Mouse (Mus musculus) spleen, postnatal 36 days (tissue): ENCODE measurements around the gene Gm21887.
"Not testable (repeated sequence)": the region's sequence is repeated elsewhere in the genome, so short reads cannot be mapped to it uniquely, and the experiment has no call there.

Source experiments
- DNase-seq, 2 experiments: peaks; one replicate each; pipeline ENCODE4 v3.0.0; 2022; ENCODE audit warnings: low spot score in 2 of 2, mixed read lengths in 1 of 2

Gm21887 gene

DNA sequence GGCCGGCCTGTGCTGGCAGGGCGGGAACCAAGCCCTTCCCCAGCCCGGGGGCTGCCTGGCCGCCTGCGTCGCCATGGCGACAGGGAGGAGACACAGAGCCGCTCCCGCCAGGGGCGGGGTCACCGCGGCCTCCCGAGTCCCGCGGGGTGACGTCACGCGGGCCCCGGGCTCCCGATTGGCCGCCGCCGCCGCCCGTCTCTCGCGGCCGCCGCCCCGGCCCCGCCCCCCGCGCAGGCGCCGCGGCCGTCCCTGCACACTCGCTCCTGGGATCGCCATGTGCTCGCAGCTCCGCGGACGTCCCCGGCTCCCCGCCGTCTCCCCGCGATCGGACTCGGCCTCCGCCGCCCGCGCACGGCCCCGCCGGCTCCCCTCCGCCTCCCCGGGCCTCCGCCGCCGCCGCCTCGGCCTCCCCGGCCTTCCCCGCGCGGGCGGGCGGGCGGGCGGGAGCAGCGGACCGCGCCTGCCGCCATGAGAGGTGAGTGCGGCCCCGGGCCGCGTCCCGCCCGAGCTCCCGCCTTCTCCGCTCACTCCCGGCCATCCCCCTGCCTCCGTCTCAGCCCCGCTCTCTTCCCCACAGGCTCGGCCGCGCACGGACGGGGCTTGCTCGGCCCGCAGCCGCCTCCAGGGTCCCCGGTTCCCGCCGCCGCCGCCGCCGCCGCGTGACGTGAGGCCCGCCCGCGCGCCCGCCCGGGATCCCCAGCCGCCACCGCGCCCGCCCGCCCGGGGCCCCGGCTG is at the start of gene Gm21887:
Gene Gm21887 (plus strand): TSS at position 644 of the 735 bp plus-strand sequence.
- peak; percentile 95 to 97 for DNase-seq

DNA sequence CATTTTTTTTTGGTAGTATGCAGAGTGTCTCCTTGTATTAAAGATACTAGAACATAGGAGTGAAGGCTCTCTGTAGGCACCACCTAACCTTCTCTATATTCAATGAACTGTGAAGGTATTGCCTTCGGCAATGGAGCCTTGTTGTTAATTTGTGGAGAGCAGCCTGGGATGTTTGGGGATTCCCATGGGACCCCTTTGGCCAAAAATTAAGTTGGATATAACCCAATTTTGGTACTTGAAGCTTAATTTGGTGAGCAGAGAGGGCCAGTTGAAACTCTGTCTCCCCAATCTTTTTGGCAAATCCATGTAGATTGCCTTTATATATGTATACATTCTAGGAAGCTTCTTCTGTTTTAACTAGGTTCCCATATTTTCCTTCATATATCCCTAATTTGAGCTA is 40.1 kb upstream of the Gm21887 start:
- no peak for DNase-seq

DNA sequence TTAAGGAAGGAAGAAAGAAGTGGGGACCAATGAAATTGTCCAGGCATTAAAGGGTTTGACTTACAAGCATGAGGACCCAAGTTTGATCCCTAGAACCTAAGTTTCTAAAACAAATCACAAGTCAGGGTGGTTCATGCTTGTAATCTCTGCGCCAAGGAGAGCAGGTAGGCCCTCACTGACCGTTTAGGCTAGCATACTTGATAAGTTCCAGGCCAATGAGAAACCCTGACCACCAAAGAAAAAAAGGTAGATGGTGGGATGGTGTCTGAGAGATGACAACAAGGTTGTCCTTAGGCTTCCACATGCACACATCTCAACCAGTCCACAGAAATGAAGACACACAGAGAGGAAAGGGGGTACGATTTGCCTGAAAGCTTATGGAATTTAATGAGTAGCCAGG is 39.7 kb upstream of the Gm21887 start:
- not testable (repeated sequence) for DNase-seq

GRCm38 (mm10) chrX:169970546-169970945 is 38.9 kb upstream of the Gm21887 start:
- DNase-seq = not testable (repeated sequence)

DNA sequence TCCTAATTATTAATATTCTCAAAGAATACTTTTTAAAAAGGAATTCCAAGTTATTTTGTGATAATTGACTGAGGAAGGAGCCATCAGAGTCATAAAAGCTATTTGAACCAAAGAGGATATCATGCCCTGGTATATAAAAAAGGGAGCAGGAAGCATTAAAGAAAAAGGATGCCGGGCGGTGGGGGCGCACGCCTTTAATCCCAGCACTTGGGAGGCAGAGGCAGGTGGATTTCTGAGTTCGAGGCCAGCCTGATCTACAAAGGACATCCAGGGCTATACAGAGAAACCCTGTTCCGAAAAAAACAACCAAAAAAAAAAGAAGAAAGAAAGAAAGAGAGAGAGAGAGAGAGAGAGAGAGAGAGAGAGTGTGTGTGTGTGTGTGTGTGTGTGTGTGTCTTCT is 37.9 kb upstream of the Gm21887 start:
- DNase-seq = not testable (repeated sequence)

GRCm38 (mm10) chrX:169972131-169972530 is 37.3 kb upstream of the Gm21887 start:
- DNase-seq = peak in 1 of 2 experiments; percentile 4

GRCm38 (mm10) chrX:169972791-169973494 is 36.5 kb upstream of the Gm21887 start:
- DNase-seq = peak; percentile 66 to 84

DNA sequence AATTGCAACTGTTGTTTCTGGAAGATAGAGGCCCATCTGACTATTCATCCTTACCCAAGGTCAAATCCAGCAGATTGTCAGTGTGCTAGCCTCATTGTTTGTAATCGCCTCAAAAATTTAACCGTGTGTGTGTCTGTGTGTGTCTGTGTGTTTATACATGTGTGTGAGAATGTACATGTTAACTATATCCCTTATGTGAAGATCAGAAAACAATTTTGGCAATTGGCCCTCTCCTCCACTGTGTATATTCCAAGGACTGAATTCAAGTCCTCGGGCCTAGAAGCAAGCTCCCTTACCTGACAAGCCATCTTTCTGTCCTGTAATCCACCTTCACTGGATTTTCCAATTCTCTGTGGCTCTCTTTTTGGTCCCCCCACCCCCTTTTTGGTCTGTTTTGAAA is 35.7 kb upstream of the Gm21887 start:
- not testable (repeated sequence) for DNase-seq

DNA sequence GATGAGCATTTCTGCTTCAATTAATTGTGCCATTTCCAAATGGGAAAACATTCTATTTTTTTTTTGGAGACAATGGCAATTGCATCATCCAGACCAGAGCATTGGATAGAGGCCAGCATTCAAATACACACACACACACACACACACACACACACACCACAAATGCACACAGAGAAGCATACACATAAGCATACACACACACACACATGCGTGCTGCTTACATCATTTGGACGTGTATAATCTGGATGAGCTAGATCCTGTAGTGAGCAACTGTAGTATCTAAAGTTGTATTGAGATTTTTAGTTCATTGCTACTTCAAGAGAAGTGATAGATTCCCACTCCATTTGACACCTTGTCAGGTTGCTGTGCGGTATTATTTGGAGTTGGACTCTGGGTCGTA is 35.0 kb upstream of the Gm21887 start:
- DNase-seq = not testable (repeated sequence)

DNA sequence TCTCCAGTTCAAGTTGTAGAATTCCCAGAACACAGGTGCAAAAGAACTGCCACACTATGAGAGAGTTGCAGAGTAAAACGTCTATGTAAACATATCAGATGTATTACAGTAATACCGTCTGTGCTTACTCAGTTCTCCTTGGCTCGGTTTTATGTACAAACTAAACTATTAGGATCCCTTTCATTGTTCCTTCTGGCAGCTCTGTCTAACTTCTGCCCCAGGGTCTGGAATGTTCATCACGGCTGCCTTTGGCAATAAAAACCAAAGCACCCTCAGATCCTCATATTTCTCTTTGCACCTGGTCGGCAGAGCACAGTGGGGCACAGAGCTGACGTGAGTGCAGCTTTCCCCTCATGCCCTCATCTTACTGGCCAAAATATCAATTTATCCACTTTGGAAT is 34.5 kb upstream of the Gm21887 start:
- not testable (repeated sequence) for DNase-seq

GRCm38 (mm10) chrX:169975681-169976131 is 33.8 kb upstream of the Gm21887 start:
- peak in 1 of 2 experiments; percentile 45 for DNase-seq

DNA sequence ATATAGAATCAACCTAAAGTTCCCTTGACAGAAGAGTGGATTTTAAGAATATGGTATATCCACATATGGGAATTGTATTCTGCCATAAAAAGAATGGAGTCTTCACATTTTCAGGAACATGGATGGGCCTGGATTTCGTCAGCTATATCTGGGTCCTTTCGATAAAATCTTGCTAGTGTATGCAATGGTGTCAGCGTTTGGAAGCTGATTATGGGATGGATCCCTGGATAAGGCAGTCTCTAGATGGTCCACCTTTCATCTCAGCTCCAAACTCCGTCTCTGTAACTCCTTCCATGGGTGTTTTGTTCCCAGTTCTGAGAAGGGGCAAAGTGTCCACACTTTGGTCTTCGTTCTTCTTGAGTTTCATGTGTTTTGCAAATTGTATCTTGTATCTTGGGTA is 33.1 kb upstream of the Gm21887 start:
- DNase-seq = not testable (repeated sequence)

- peak in 1 of 2 experiments; percentile 3 for DNase-seq
These were observed 31.5 kb upstream of the Gm21887 start for GRCm38 (mm10) chrX:169977856-169978435.

- peak; percentile 56 to 70 for DNase-seq
These were observed 30.8 kb upstream of the Gm21887 start for GRCm38 (mm10) chrX:169978436-169979381.

DNA sequence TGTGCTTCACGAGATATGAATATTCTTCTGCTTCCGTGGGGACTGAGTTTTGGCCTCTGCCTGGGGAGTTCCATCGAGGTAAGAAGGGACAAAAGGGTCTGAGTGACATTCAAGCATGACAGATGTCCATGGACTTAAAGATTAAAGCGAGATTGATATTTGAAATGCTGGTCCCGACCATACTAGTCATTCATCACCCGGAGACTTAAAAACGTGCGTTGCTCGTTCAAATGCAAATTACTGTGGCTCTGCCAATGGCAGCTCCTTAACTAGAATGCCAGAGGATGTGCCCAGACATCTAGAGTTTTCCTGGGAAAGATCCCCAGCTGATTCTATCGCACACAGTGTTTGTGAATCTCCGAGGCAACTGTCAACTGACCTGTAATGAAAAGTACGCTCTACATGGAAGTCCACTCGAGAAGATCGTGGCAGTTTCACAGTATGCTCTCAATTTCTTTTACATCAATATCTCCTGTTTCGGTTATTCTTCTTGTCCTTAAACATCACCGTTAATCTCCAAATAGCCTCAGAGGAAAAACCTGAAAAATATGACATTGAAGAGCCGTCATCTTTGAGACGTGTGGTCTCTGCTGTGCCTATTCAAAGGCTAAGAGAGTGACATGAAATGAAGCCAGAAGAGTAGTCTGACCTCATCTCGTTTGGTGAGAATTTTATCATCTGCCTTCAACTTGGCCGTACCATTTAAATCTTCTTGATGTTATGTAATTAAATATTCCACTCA is 29.8 kb upstream of the Gm21887 start:
- DNase-seq = peak in 1 of 2 experiments; percentile 12

- peak in 1 of 2 experiments; percentile 8 for DNase-seq
These were observed 29.3 kb upstream of the Gm21887 start for GRCm38 (mm10) chrX:169980203-169980556.

GRCm38 (mm10) chrX:169980809-169981289 is 28.6 kb upstream of the Gm21887 start:
- DNase-seq = peak in 1 of 2 experiments; percentile 18

- peak in 1 of 2 experiments; percentile 26 for DNase-seq
These were observed 27.7 kb upstream of the Gm21887 start for GRCm38 (mm10) chrX:169981761-169982181.

- peak in 1 of 2 experiments; percentile 1 for DNase-seq
These were observed 26.7 kb upstream of the Gm21887 start for GRCm38 (mm10) chrX:169982606-169983400.
